Mouse (Mus musculus): ENCODE measurements around the gene Nt5c. TPM values are rescaled to one million over a fixed set of nuclear protein-coding genes. Genes with fewer than 3 reads are reported as not detected.
"Not testable (repeated sequence)": the region's sequence is repeated elsewhere in the genome, so short reads cannot be mapped to it uniquely, and the experiment has no call there.

Nt5c gene
- total RNA-seq, 1 experiment from 2014 or later: 107 TPM

- peak; percentile 57 for ATAC-seq (ENCODE audit: extremely low read depth, insufficient number of reproducible peaks, low FRiP score, poor library complexity, severe bottlenecking)
These were observed 20.9 kb upstream of the Nt5c start for GRCm38 (mm10) chr11:115512407-115513183.

- ATAC-seq (ENCODE audit: extremely low read depth, insufficient number of reproducible peaks, low FRiP score, poor library complexity, severe bottlenecking): no peak
These were observed 20.3 kb upstream of the Nt5c start for GRCm38 (mm10) chr11:115512004-115512403.

GRCm38 (mm10) chr11:115511121-115511520 lies 19.5 kb upstream of the Nt5c start:
- ATAC-seq (ENCODE audit: extremely low read depth, insufficient number of reproducible peaks, low FRiP score, poor library complexity, severe bottlenecking): no peak

GRCm38 (mm10) chr11:115510507-115510888 lies 18.8 kb upstream of the Nt5c start:
- ATAC-seq (ENCODE audit: extremely low read depth, insufficient number of reproducible peaks, low FRiP score, poor library complexity, severe bottlenecking): no peak

- no peak for ATAC-seq (ENCODE audit: extremely low read depth, insufficient number of reproducible peaks, low FRiP score, poor library complexity, severe bottlenecking)
These were observed 18.3 kb upstream of the Nt5c start for GRCm38 (mm10) chr11:115509773-115510506.

- no peak for ATAC-seq (ENCODE audit: extremely low read depth, insufficient number of reproducible peaks, low FRiP score, poor library complexity, severe bottlenecking)
These were observed 16.4 kb upstream of the Nt5c start for GRCm38 (mm10) chr11:115508061-115508460.

GRCm38 (mm10) chr11:115506586-115506985 lies 14.9 kb upstream of the Nt5c start:
- no peak for ATAC-seq (ENCODE audit: extremely low read depth, insufficient number of reproducible peaks, low FRiP score, poor library complexity, severe bottlenecking)

- ATAC-seq (ENCODE audit: extremely low read depth, insufficient number of reproducible peaks, low FRiP score, poor library complexity, severe bottlenecking): no peak
These were observed 11.0 kb upstream of the Nt5c start for GRCm38 (mm10) chr11:115502636-115503035.

GRCm38 (mm10) chr11:115496559-115496958 lies 4.9 kb upstream of the Nt5c start:
- ATAC-seq (ENCODE audit: extremely low read depth, insufficient number of reproducible peaks, low FRiP score, poor library complexity, severe bottlenecking): not testable (repeated sequence)

- no peak for ATAC-seq (ENCODE audit: extremely low read depth, insufficient number of reproducible peaks, low FRiP score, poor library complexity, severe bottlenecking)
These were observed 725 bp upstream of the Nt5c start for GRCm38 (mm10) chr11:115492387-115492786.

GRCm38 (mm10) chr11:115490441-115491355 lies 964 bp downstream of the Nt5c start:
- no peak for ATAC-seq (ENCODE audit: extremely low read depth, insufficient number of reproducible peaks, low FRiP score, poor library complexity, severe bottlenecking)

- no peak for ATAC-seq (ENCODE audit: extremely low read depth, insufficient number of reproducible peaks, low FRiP score, poor library complexity, severe bottlenecking)
These were observed 3.0 kb downstream of the Nt5c start for GRCm38 (mm10) chr11:115488551-115489104.

- ATAC-seq (ENCODE audit: extremely low read depth, insufficient number of reproducible peaks, low FRiP score, poor library complexity, severe bottlenecking): no peak
These were observed 6.5 kb downstream of the Nt5c start for GRCm38 (mm10) chr11:115485155-115485554.

GRCm38 (mm10) chr11:115483726-115484125 lies 7.9 kb downstream of the Nt5c start:
- ATAC-seq (ENCODE audit: extremely low read depth, insufficient number of reproducible peaks, low FRiP score, poor library complexity, severe bottlenecking): peak; percentile 75

GRCm38 (mm10) chr11:115483278-115483677 lies 8.4 kb downstream of the Nt5c start:
- no peak for ATAC-seq (ENCODE audit: extremely low read depth, insufficient number of reproducible peaks, low FRiP score, poor library complexity, severe bottlenecking)

- ATAC-seq (ENCODE audit: extremely low read depth, insufficient number of reproducible peaks, low FRiP score, poor library complexity, severe bottlenecking): no peak
These were observed 10.0 kb downstream of the Nt5c start for GRCm38 (mm10) chr11:115481553-115482259.

GRCm38 (mm10) chr11:115478296-115478938 lies 13.2 kb downstream of the Nt5c start:
- no peak for ATAC-seq (ENCODE audit: extremely low read depth, insufficient number of reproducible peaks, low FRiP score, poor library complexity, severe bottlenecking)

GRCm38 (mm10) chr11:115477388-115477787 lies 14.3 kb downstream of the Nt5c start:
- peak; percentile 63 for ATAC-seq (ENCODE audit: extremely low read depth, insufficient number of reproducible peaks, low FRiP score, poor library complexity, severe bottlenecking)

Data from neutrophil, adult 5-6 weeks (primary cell).